Mouse (Mus musculus) stomach, postnatal 0 days (tissue): Measurements from ENCODE around the gene Vmn1r29. TPM values are rescaled to one million over a fixed set of nuclear protein-coding genes. Genes with fewer than 3 reads are reported as not detected.
"Not testable (repeated sequence)": the region's sequence is repeated elsewhere in the genome, so short reads cannot be mapped to it uniquely, and the experiment has no call there.

ENCODE experiments used
- ATAC-seq: fragments of 200-750 bp; cut with Nextera tagmentation; 2 replicates; pipeline ENCODE4 v1.8.0; 2017; ENCODE audit not compliant: low FRiP score, low TSS enrichment
- DNase-seq: peaks from one replicate; pipeline ENCODE4 v3.0.0-alpha.2; 2016; ENCODE audit warnings: low spot score
- H3K27ac ChIP-seq: fragments of 300-500 bp; sonication (generic); replicated peaks from 2 replicates; pipeline ENCODE4 v1.5.1; 2014; ENCODE audit warnings: mild to moderate bottlenecking, control low read depth
- H3K27me3 ChIP-seq: fragments of 300-500 bp; sonication (generic); 2 replicates; pipeline ENCODE4 v1.6.1; 2014; ENCODE audit warnings: low read length; ENCODE audit not compliant: control insufficient read depth, insufficient read depth
- H3K36me3 ChIP-seq: fragments of 300-500 bp; sonication (generic); 2 replicates; pipeline ENCODE4 v1.6.1; 2014; ENCODE audit warnings: low read length, mixed read lengths; ENCODE audit not compliant: control insufficient read depth, insufficient read depth
- H3K4me1 ChIP-seq: fragments of 300-500 bp; sonication (generic); replicated peaks from 2 replicates; pipeline ENCODE4 v1.6.1; 2014; ENCODE audit warnings: antibody characterized with exemption; ENCODE audit not compliant: control insufficient read depth, insufficient read depth
- H3K4me2 ChIP-seq: fragments of 300-500 bp; sonication (generic); replicated peaks from 2 replicates; pipeline ENCODE4 v1.6.1; 2014; ENCODE audit warnings: low read depth, mild to moderate bottlenecking, control low read depth, moderate library complexity
- H3K4me3 ChIP-seq: fragments of 300-500 bp; sonication (generic); 2 replicates; pipeline ENCODE4 v1.5.1; 2014; ENCODE audit warnings: low read depth, low read length, control low read depth
- H3K9ac ChIP-seq: fragments of 300-500 bp; sonication (generic); 2 replicates; pipeline ENCODE4 v1.6.1; 2014; ENCODE audit warnings: mild to moderate bottlenecking, low read length, control low read depth, mixed read lengths
- H3K9me3 ChIP-seq: fragments of 300-500 bp; sonication (generic); 2 replicates; pipeline ENCODE4 v1.6.1; 2016; ENCODE audit warnings: low read length; ENCODE audit not compliant: control insufficient read depth
- CTCF ChIP-seq: IDR thresholded peaks from 2 replicates; pipeline ENCODE4 v1.5.1; 2016; ENCODE audit warnings: antibody characterized with exemption, low read depth, mild to moderate bottlenecking, moderate library complexity
- EP300 ChIP-seq: optimal IDR thresholded peaks from 2 replicates; pipeline ENCODE3; 2016; ENCODE audit warnings: antibody characterized with exemption
- WGBS: fragments of 180-500 bp; shearing (Covaris S2); extraction: QIAGEN DNeasy Blood & Tissue Kit; methylation state at CpG from one replicate; pipeline ENCODE4 v1.1.7; 2014; 5-methylcytosine and 5-hydroxymethylcytosine counted together
- polyA plus RNA-seq: library from polyadenylated mRNA; unstranded; fragments of >200 nt; fragmentation: Nextera tagmentation; extraction: Ambion mirVana; gene quantifications from 2 replicates; pipeline ENCODE4 v1.2.1, GENCODE M21; 2015

Gene Vmn1r29
- polyA plus RNA-seq, result not detected in 2 replicates

- Histone ChIP-seq H3K4me2 (no peak within 1 kb of the TSS), H3K27me3 (no peaks in the 10 kb centered on the region), H3K9ac (no peak within 1 kb of the TSS), H3K27ac (no peak within 1 kb of the TSS), H3K9me3 (no peaks in the 10 kb centered on the region), H3K4me1 (no peaks in the 10 kb centered on the region), H3K4me3 (no peak within 1 kb of the TSS), H3K36me3 (no peaks in the 10 kb centered on the region)
- DNase-seq (no peak), ATAC-seq (no peak)
- TF ChIP-seq CTCF, result no peak
- no peak for TF ChIP-seq EP300
Observed at GRCm38 (mm10) chr6:58301249-58301648, at the start of gene Vmn1r29. Gene Vmn1r29, plus strand, starts transcription at chr6:58301549.

GRCm38 (mm10) chr6:58261737-58262136, 39.6 kb upstream of the Vmn1r29 start, which contains the start of gene Vmn1r28:
Gene Vmn1r28, plus strand, starts transcription at chr6:58262037.
- no peaks in the 10 kb centered on the region for H3K9me3 ChIP-seq
- H3K4me2 ChIP-seq, result no peak within 1 kb of the TSS
- H3K36me3 ChIP-seq, result no peaks in the 10 kb centered on the region
- no peak within 1 kb of the TSS for H3K9ac ChIP-seq
- H3K4me1 ChIP-seq, result no peaks in the 10 kb centered on the region
- H3K4me3 ChIP-seq, result no peak within 1 kb of the TSS
- DNase-seq (no peak), ATAC-seq (no peak)
- no peak within 1 kb of the TSS for H3K27ac ChIP-seq
- no peaks in the 10 kb centered on the region for H3K27me3 ChIP-seq
- 91% methylated on average over 1 of the region's 1 CpGs for WGBS
- no peak for TF ChIP-seq EP300
- TF ChIP-seq CTCF, result no peak

GRCm38 (mm10) chr6:58279661-58280060, 21.7 kb upstream of the Vmn1r29 start:
- not testable (repeated sequence) for DNase-seq, H3K9me3 ChIP-seq

GRCm38 (mm10) chr6:58292201-58292600, 9.1 kb upstream of the Vmn1r29 start:
- TF ChIP-seq EP300 (no peak), CTCF (no peak)
- no peak overlapping the region for H3K27ac ChIP-seq
- no peak overlapping the region for H3K4me2 ChIP-seq
- H3K4me1 ChIP-seq, result no peaks in the 10 kb centered on the region
- no peak overlapping the region for H3K4me3 ChIP-seq
- H3K36me3 ChIP-seq, result no peaks in the 10 kb centered on the region
- no peak for DNase-seq
- H3K9ac ChIP-seq, result no peak overlapping the region
- no peaks in the 10 kb centered on the region for H3K27me3 ChIP-seq
- WGBS, result 72% methylated on average over 2 of the region's 2 CpGs
- no peak for ATAC-seq
- H3K9me3 ChIP-seq, result no peaks in the 10 kb centered on the region

More at GRCm38 (mm10) chr6:58279661-58280060, 21.7 kb upstream of the Vmn1r29 start:
- H3K27ac ChIP-seq, H3K9ac ChIP-seq, H3K4me2 ChIP-seq, H3K27me3 ChIP-seq, ATAC-seq, H3K4me1 ChIP-seq, H3K36me3 ChIP-seq, H3K4me3 ChIP-seq: not testable (repeated sequence)
- WGBS, result 100% methylated on average over 1 of the region's 1 CpGs

- H3K4me2 ChIP-seq, H3K36me3 ChIP-seq, H3K27ac ChIP-seq, DNase-seq, H3K9ac ChIP-seq, H3K27me3 ChIP-seq, H3K4me1 ChIP-seq, ATAC-seq, H3K4me3 ChIP-seq, H3K9me3 ChIP-seq: not testable (repeated sequence)
- 81% methylated on average over 19 of the region's 19 CpGs for WGBS
Observed at GRCm38 (mm10) chr6:58298511-58298910, 2.8 kb upstream of the Vmn1r29 start.

- 73% methylated on average over 17 of the region's 17 CpGs for WGBS
Observed at GRCm38 (mm10) chr6:58330686-58331085, 29.3 kb downstream of the Vmn1r29 start.

More at GRCm38 (mm10) chr6:58330686-58331085, 29.3 kb downstream of the Vmn1r29 start:
- not testable (repeated sequence) for H3K4me2 ChIP-seq, DNase-seq, H3K36me3 ChIP-seq, H3K27me3 ChIP-seq, H3K27ac ChIP-seq, H3K9ac ChIP-seq, H3K9me3 ChIP-seq, ATAC-seq, H3K4me3 ChIP-seq, H3K4me1 ChIP-seq

Other genes with a start within 250 kb of the Vmn1r29 start
- not detected in 2 replicates for gene Vmn1r27, start 82.7 kb upstream of the Vmn1r29 start, polyA plus RNA-seq
- not detected in 2 replicates for gene Vmn1r28, start 39.5 kb upstream of the Vmn1r29 start, polyA plus RNA-seq
- gene Vmn1r30, start 141.8 kb downstream of the Vmn1r29 start, polyA plus RNA-seq, result not detected in 2 replicates
- gene Vmn1r31, start 173.8 kb downstream of the Vmn1r29 start, polyA plus RNA-seq, result not detected in 2 replicates